Mouse (Mus musculus) right cerebral cortex, adult 2 months (tissue): ENCODE measurements at regions not wholly inside any gene's neighbourhood (a gene's known extent, or its start where the extent isn't known, plus 50 kb on each side); places are given as distances from the start of the nearest gene placed in this dataset.

Experiments
- DNase-seq, 2 experiments: peaks; one replicate each; pipeline ENCODE4 v3.0.0; 2021 to 2022; ENCODE audit warnings: low spot score in 2 of 2

GRCm38 (mm10) chrX:13224902-13225301, 55.9 kb upstream of the Ddx3x start:
- DNase-seq: no peak

- DNase-seq: no peak
These were observed 54.3 kb upstream of the Ddx3x start for GRCm38 (mm10) chrX:13226429-13226828.

GRCm38 (mm10) chrX:13229891-13230614, 50.7 kb upstream of the Ddx3x start:
- DNase-seq: peak in 1 of 2 experiments; percentile 33

GRCm38 (mm10) chrX:13230615-13231179, 50.1 kb upstream of the Ddx3x start:
- DNase-seq: peak; percentile 79 to 84
